Mouse (Mus musculus) embryonic fibroblast, embryonic 13.5 days (primary cell): ENCODE measurements around the gene Saa4.

ENCODE experiments used
- CTCF ChIP-seq: IDR thresholded peaks from 2 replicates; pipeline ENCODE4 v1.5.1; 2011; ENCODE audit warnings: mild to moderate bottlenecking, control low read depth, low read length, moderate library complexity, borderline replicate concordance; ENCODE audit not compliant: insufficient read depth
- POLR2A ChIP-seq: IDR thresholded peaks from 2 replicates; pipeline ENCODE4 v1.6.1; 2011; ENCODE audit warnings: low read depth, mild to moderate bottlenecking, control low read depth, low read length, moderate library complexity

DNA sequence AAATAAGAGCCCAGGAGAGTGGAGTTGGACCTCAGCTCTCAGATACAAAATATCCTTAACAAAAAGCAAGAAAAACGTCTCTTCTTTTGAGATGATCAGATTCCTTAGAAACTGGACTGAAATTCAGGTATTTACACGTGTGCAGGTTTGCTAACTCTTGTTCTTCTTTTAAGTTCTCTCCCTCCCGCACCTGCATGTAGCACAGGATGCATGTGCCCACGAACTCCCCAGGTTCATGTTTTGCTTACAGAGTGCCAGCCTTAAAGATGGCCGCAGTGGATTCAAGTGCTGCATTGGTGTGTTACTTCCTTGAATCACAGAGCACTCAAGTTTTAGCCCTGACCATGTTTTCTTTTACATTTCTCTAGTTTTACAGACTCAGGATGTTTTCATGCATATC, 45.6 kb downstream of the Saa4 start:
- no peak for TF ChIP-seq POLR2A
- TF ChIP-seq CTCF: no peak
